Mouse (Mus musculus): ENCODE measurements around the gene Ino80e.

Gene Ino80e

GRCm38 (mm10) chr7:126816494-126816893 is 45.7 kb downstream of the Ino80e start:
- no peak for DNase-seq (ENCODE audit: low read depth, low spot score)

- no peak for DNase-seq (ENCODE audit: low read depth, low spot score)
These were observed 46.4 kb downstream of the Ino80e start for GRCm38 (mm10) chr7:126815726-126816222.

GRCm38 (mm10) chr7:126809723-126810369 is 52.3 kb downstream of the Ino80e start:
- DNase-seq (ENCODE audit: low read depth, low spot score) = no peak

- peak; percentile 97 for DNase-seq (ENCODE audit: low read depth, low spot score)
These were observed 53.3 kb downstream of the Ino80e start for GRCm38 (mm10) chr7:126808703-126809455.

GRCm38 (mm10) chr7:126807405-126807804 is 54.8 kb downstream of the Ino80e start:
- DNase-seq (ENCODE audit: low read depth, low spot score) = no peak

GRCm38 (mm10) chr7:126806956-126807355 is 55.2 kb downstream of the Ino80e start:
- DNase-seq (ENCODE audit: low read depth, low spot score) = no peak

GRCm38 (mm10) chr7:126803751-126804150 is 58.4 kb downstream of the Ino80e start:
- DNase-seq (ENCODE audit: low read depth, low spot score) = no peak

- no peak for DNase-seq (ENCODE audit: low read depth, low spot score)
These were observed 59.0 kb downstream of the Ino80e start for GRCm38 (mm10) chr7:126803181-126803580.

- no peak for DNase-seq (ENCODE audit: low read depth, low spot score)
These were observed 59.9 kb downstream of the Ino80e start for GRCm38 (mm10) chr7:126802134-126802889.

GRCm38 (mm10) chr7:126801057-126801422 is 61.1 kb downstream of the Ino80e start:
- no peak for DNase-seq (ENCODE audit: low read depth, low spot score)
